In genomic region chr9:115476205-115476604, GRCm38 (mm10) we compare ENCODE assay signal across 21 mouse cellular contexts.
DNase-seq lines count a peak whose midpoint lies in the region; ATAC-seq lines count a peak whose summit lies in the region.
"Had no signal": no experiment of that assay in that cellular context is flagged by ENCODE, and none has a peak within 500 bp of the region (broad histone marks: within the 10 kb centered on the region; RNA-seq: fewer than 3 reads in every experiment).

No protein-coding gene starts in this region.

- ATAC-seq in liver, embryonic 12.5 days: no peak
- ATAC-seq in liver, embryonic 16.5 days (ENCODE audit: low read depth): peak; percentile 77
- ATAC-seq in heart, embryonic 11.5 days (replicated peaks; ENCODE audit: insufficient number of reproducible peaks, low FRiP score, low TSS enrichment): no peak
- ATAC-seq in hindbrain, embryonic 12.5 days (ENCODE audit: low FRiP score): no peak
- ATAC-seq: CD4-positive, CD25-positive, alpha-beta regulatory T cell, adult 4 months; hindbrain, embryonic 16.5 days had no signal

- DNase-seq in thymus, postnatal 14 days: peak; percentile 2
- DNase-seq in thymus, postnatal 25 days: no peak
- DNase-seq in yolk sac, embryonic 10.5 days (ENCODE audit: low spot score): peak; percentile 75
- DNase-seq in right cerebral cortex, postnatal 4 days: no peak
- DNase-seq: adrenal gland, postnatal 10 days; cerebellum, adult 11 months; cerebellum, adult 8-10 months; cerebellum, postnatal 14 days; gastrocnemius, adult 2 months; gastrocnemius, postnatal 36 days; heart, adult 18-20 months had no signal

- peak overlapping the region; percentile 69 for H3K27ac ChIP-seq in liver, embryonic 12.5 days
- H3K27ac ChIP-seq in liver, embryonic 16.5 days (ENCODE audit: low read length): peak overlapping the region; percentile 81
- no peak overlapping the region for H3K27ac ChIP-seq in heart, embryonic 11.5 days (ENCODE audit: low read depth, low read length)
- H3K27ac ChIP-seq in hindbrain, embryonic 12.5 days: no peak overlapping the region
- H3K27ac ChIP-seq: embryonic facial prominence, embryonic 12.5 days; forebrain, embryonic 12.5 days; gastrocnemius, adult 2 months; heart, embryonic 10.5 days had no signal

- H3K9me3 ChIP-seq in liver, embryonic 12.5 days (replicated peaks): no peaks in the 10 kb centered on the region
- no peaks in the 10 kb centered on the region for H3K9me3 ChIP-seq in liver, embryonic 16.5 days (replicated peaks; ENCODE audit: control insufficient read depth, low read length)
- no peaks in the 10 kb centered on the region; the same call in 1 of the 2 replicates for H3K9me3 ChIP-seq in heart, embryonic 11.5 days (replicated peaks; ENCODE audit: control insufficient read depth, low read length)
- H3K9me3 ChIP-seq in hindbrain, embryonic 12.5 days (replicated peaks): peaks cover 5% of the 10 kb centered on the region; the same call in 1 of the 2 replicates
- H3K9me3 ChIP-seq: embryonic facial prominence, embryonic 12.5 days; forebrain, embryonic 12.5 days; heart, embryonic 10.5 days had no signal

- peaks cover 50% of the 10 kb centered on the region for H3K4me1 ChIP-seq in liver, embryonic 12.5 days
- H3K4me1 ChIP-seq in liver, embryonic 16.5 days (ENCODE audit: control insufficient read depth, low read depth, low read length): peaks cover 4% of the 10 kb centered on the region
- peaks cover 7% of the 10 kb centered on the region for H3K4me1 ChIP-seq in heart, embryonic 11.5 days (ENCODE audit: control insufficient read depth, insufficient read depth, low read length)
- no peaks in the 10 kb centered on the region for H3K4me1 ChIP-seq in hindbrain, embryonic 12.5 days

- 68% methylated on average over 17 of the region's 17 CpGs for WGBS in liver, embryonic 12.5 days (ENCODE audit: insufficient replicate concordance)
- 58% methylated on average over 17 of the region's 17 CpGs for WGBS in liver, embryonic 16.5 days (ENCODE audit: insufficient replicate concordance)
- WGBS in heart, embryonic 11.5 days (ENCODE audit: insufficient replicate concordance): 72% methylated on average over 17 of the region's 17 CpGs
- 68% methylated on average over 17 of the region's 17 CpGs for WGBS in hindbrain, embryonic 12.5 days

- no peaks in the 10 kb centered on the region for H3K27me3 ChIP-seq in liver, embryonic 12.5 days (replicated peaks)
- H3K27me3 ChIP-seq in liver, embryonic 16.5 days (ENCODE audit: control insufficient read depth, insufficient read depth, low read depth, low read length): no peaks in the 10 kb centered on the region
- H3K27me3 ChIP-seq in heart, embryonic 11.5 days (ENCODE audit: control insufficient read depth, insufficient read depth, low read length): no peaks in the 10 kb centered on the region
- H3K27me3 ChIP-seq in hindbrain, embryonic 12.5 days: no peaks in the 10 kb centered on the region
- H3K27me3 ChIP-seq: embryonic facial prominence, embryonic 12.5 days; forebrain, embryonic 12.5 days had no signal

- no peak overlapping the region for H3K9ac ChIP-seq in liver, embryonic 12.5 days
- H3K9ac ChIP-seq in liver, embryonic 16.5 days (ENCODE audit: low read depth, low read length): no peak overlapping the region
- H3K9ac ChIP-seq in heart, embryonic 11.5 days (ENCODE audit: low read depth, low read length): no peak overlapping the region
- H3K9ac ChIP-seq in hindbrain, embryonic 12.5 days: no peak overlapping the region
- H3K9ac ChIP-seq: embryonic facial prominence, embryonic 12.5 days; forebrain, embryonic 12.5 days had no signal

- H3K4me2 ChIP-seq in liver, embryonic 12.5 days: no peak overlapping the region
- no peak overlapping the region for H3K4me2 ChIP-seq in liver, embryonic 16.5 days (ENCODE audit: low read depth, low read length)
- no peak overlapping the region for H3K4me2 ChIP-seq in heart, embryonic 11.5 days
- no peak overlapping the region for H3K4me2 ChIP-seq in hindbrain, embryonic 12.5 days (replicated peaks)
- H3K4me2 ChIP-seq: embryonic facial prominence, embryonic 12.5 days; forebrain, embryonic 12.5 days had no signal

- H3K4me3 ChIP-seq in liver, embryonic 12.5 days: no peak overlapping the region
- no peak overlapping the region for H3K4me3 ChIP-seq in liver, embryonic 16.5 days (ENCODE audit: low read depth, low read length)
- no peak overlapping the region for H3K4me3 ChIP-seq in heart, embryonic 11.5 days (ENCODE audit: low read depth, low read length)
- no peak overlapping the region for H3K4me3 ChIP-seq in hindbrain, embryonic 12.5 days
- H3K4me3 ChIP-seq: embryonic facial prominence, embryonic 12.5 days; forebrain, embryonic 12.5 days; gastrocnemius, adult 2 months; heart, embryonic 10.5 days had no signal

- no peaks in the 10 kb centered on the region for H3K36me3 ChIP-seq in liver, embryonic 12.5 days
- H3K36me3 ChIP-seq in liver, embryonic 16.5 days (ENCODE audit: control insufficient read depth, insufficient read depth): no peaks in the 10 kb centered on the region
- H3K36me3 ChIP-seq in heart, embryonic 11.5 days (ENCODE audit: control insufficient read depth, insufficient read depth, low read length): no peaks in the 10 kb centered on the region
- H3K36me3 ChIP-seq in hindbrain, embryonic 12.5 days: no peaks in the 10 kb centered on the region
- H3K36me3 ChIP-seq: embryonic facial prominence, embryonic 12.5 days; forebrain, embryonic 12.5 days; G1E; heart, embryonic 10.5 days had no signal

Comparison
In these comparisons a context has a peak if more than half of its experiments do, and no peak if none do; other contexts are left out.
1. DNase-seq: peak in thymus, postnatal 14 days (single experiment) and yolk sac, embryonic 10.5 days (single experiment); none in thymus, postnatal 25 days (single experiment) and right cerebral cortex, postnatal 4 days (single experiment).
2. H3K27ac ChIP-seq: peak in liver, embryonic 12.5 days (single experiment) and liver, embryonic 16.5 days (single experiment); none in heart, embryonic 11.5 days (single experiment) and hindbrain, embryonic 12.5 days (single experiment).